Mouse (Mus musculus) erythroblast, embryonic 14.5 days (primary cell): ENCODE data around the gene Dst.

ENCODE experiments used
- GATA1 ChIP-seq: IDR thresholded peaks from 2 replicates; pipeline ENCODE4 v1.6.1; 2012; ENCODE audit warnings: low read length, inconsistent platforms, mixed read lengths
- TAL1 ChIP-seq: IDR thresholded peaks from 3 replicates; pipeline ENCODE4 v1.6.1; 2012; ENCODE audit warnings: low read length, inconsistent platforms, mixed read lengths

- TF ChIP-seq GATA1 (no peak), TAL1 (no peak)
Observed at GRCm38 (mm10) chr1:34159898-34160297, 251.9 kb downstream of the Dst start.
